Mouse (Mus musculus): ENCODE results near the gene Synrg.

Gene Synrg

GRCm38 (mm10) chr11:83963991-83964921 lies at the start of gene Synrg:
TSS of gene Synrg (plus strand) at chr11:83964428.
- peak; percentile 67 to 82 for DNase-seq (ENCODE audit: low spot score in 2 of 2)

- DNase-seq (ENCODE audit: low spot score in 2 of 2): no peak
Observed at GRCm38 (mm10) chr11:83914501-83914900, 49.7 kb upstream of the Synrg start.

GRCm38 (mm10) chr11:83922600-83922999 lies 41.6 kb upstream of the Synrg start:
- no peak for DNase-seq (ENCODE audit: low spot score in 2 of 2)

GRCm38 (mm10) chr11:83927097-83927496 lies 37.1 kb upstream of the Synrg start:
- no peak for DNase-seq (ENCODE audit: low spot score in 2 of 2)

GRCm38 (mm10) chr11:83932506-83933106 lies 31.6 kb upstream of the Synrg start:
- DNase-seq (ENCODE audit: low spot score in 2 of 2): no peak

- no peak for DNase-seq (ENCODE audit: low spot score in 2 of 2)
Observed at GRCm38 (mm10) chr11:83933376-83933775, 30.9 kb upstream of the Synrg start.

- peak; percentile 68 to 70 for DNase-seq (ENCODE audit: low spot score in 2 of 2)
Observed at GRCm38 (mm10) chr11:83935986-83936665, 28.1 kb upstream of the Synrg start.

GRCm38 (mm10) chr11:83938556-83938955 lies 25.7 kb upstream of the Synrg start:
- DNase-seq (ENCODE audit: low spot score in 2 of 2): no peak

GRCm38 (mm10) chr11:83941950-83942840 lies 22.0 kb upstream of the Synrg start, which contains the start of gene Ddx52:
TSS of gene Ddx52 (plus strand) at chr11:83942062.
- DNase-seq (ENCODE audit: low spot score in 2 of 2): peak; percentile 76 to 87

GRCm38 (mm10) chr11:83956822-83957221 lies 7.4 kb upstream of the Synrg start:
- no peak for DNase-seq (ENCODE audit: low spot score in 2 of 2)

GRCm38 (mm10) chr11:83961983-83962382 lies 2.2 kb upstream of the Synrg start:
- no peak for DNase-seq (ENCODE audit: low spot score in 2 of 2)

GRCm38 (mm10) chr11:83967436-83968204 lies 3.4 kb downstream of the Synrg start:
- no peak for DNase-seq (ENCODE audit: low spot score in 2 of 2)

- no peak for DNase-seq (ENCODE audit: low spot score in 2 of 2)
Observed at GRCm38 (mm10) chr11:83968205-83968575, 4.0 kb downstream of the Synrg start.

- DNase-seq (ENCODE audit: low spot score in 2 of 2): no peak
Observed at GRCm38 (mm10) chr11:83969040-83969439, 4.8 kb downstream of the Synrg start.

GRCm38 (mm10) chr11:83974561-83975346 lies 10.5 kb downstream of the Synrg start:
- DNase-seq (ENCODE audit: low spot score in 2 of 2): no peak

GRCm38 (mm10) chr11:83975488-83975887 lies 11.3 kb downstream of the Synrg start:
- DNase-seq (ENCODE audit: low spot score in 2 of 2): no peak

- DNase-seq (ENCODE audit: low spot score in 2 of 2): no peak
Observed at GRCm38 (mm10) chr11:83976236-83976977, 12.2 kb downstream of the Synrg start.

GRCm38 (mm10) chr11:83977810-83978209 lies 13.6 kb downstream of the Synrg start:
- no peak for DNase-seq (ENCODE audit: low spot score in 2 of 2)

- DNase-seq (ENCODE audit: low spot score in 2 of 2): no peak
Observed at GRCm38 (mm10) chr11:83979992-83980391, 15.8 kb downstream of the Synrg start.
